8 mouse cellular contexts compared by ENCODE assay signal in genomic region chrX:105927941-105928860, GRCm38 (mm10). TPM values are rescaled to one million over a fixed set of nuclear protein-coding genes. Genes with fewer than 3 reads are reported as not detected.
DNase-seq lines count a peak whose midpoint lies in the region; ATAC-seq and TF ChIP-seq lines count a peak whose summit lies in the region.

No protein-coding gene starts in this region.

- H3K36me3 ChIP-seq in forebrain, embryonic 11.5 days (ENCODE audit: control insufficient read depth, insufficient read depth, low read length): no peaks in the 10 kb centered on the region; the same call in 1 of the 2 replicates

- intact Hi-C loops in heart, postnatal 36 days (cut with DNase I): loop anchor here (2.0 to 10.0 kb wide), 2 partner anchors 81 to 257 kb away; partner anchors contain the start of gene Pgk1

- peak overlapping the region; percentile 41; the same call in 1 of the 2 replicates for H3K4me2 ChIP-seq in forebrain, embryonic 11.5 days (ENCODE audit: low read depth, low read length, severe bottlenecking)

- no peak for TF ChIP-seq CTCF in bone marrow macrophage, adult 2 months (IDR thresholded peaks at IDR 0.05; ENCODE audit: low read depth, low read length)

- peaks cover 17% of the 10 kb centered on the region for H3K4me1 ChIP-seq in bone marrow macrophage, adult 2 months (ENCODE audit: control insufficient read depth, insufficient read depth, low read length)
- H3K4me1 ChIP-seq in forebrain, embryonic 11.5 days (replicated peaks; ENCODE audit: control insufficient read depth, insufficient read depth, low read length): no peaks in the 10 kb centered on the region

- peak overlapping the region; percentile 97 for H3K27ac ChIP-seq in bone marrow macrophage, adult 2 months (ENCODE audit: insufficient read depth, low read depth, low read length)
- peak overlapping the region; percentile 88 for H3K27ac ChIP-seq in forebrain, embryonic 11.5 days (ENCODE audit: low read depth, low read length)

- no peaks in the 10 kb centered on the region; the same call in 1 of the 2 replicates for H3K27me3 ChIP-seq in forebrain, embryonic 11.5 days (ENCODE audit: control insufficient read depth, insufficient read depth, low read length)

- no peaks in the 10 kb centered on the region; the same call in 1 of the 2 replicates for H3K9me3 ChIP-seq in forebrain, embryonic 11.5 days (ENCODE audit: control insufficient read depth, low read length)

- no peak for TF ChIP-seq POLR2A in bone marrow macrophage, adult 2 months (IDR thresholded peaks at IDR 0.05; ENCODE audit: borderline replicate concordance, low read depth, low read length)

- ATAC-seq in forebrain, embryonic 11.5 days (replicated peaks; ENCODE audit: low FRiP score): peak; percentile 81

- H3K9ac ChIP-seq in forebrain, embryonic 11.5 days (ENCODE audit: low read length): peak overlapping the region; percentile 82

- peak; percentile 36 for DNase-seq in ES-CJ7 (ENCODE audit: low read depth, low spot score)
- peak; percentile 80 for DNase-seq in forebrain, embryonic 11.5 days (ENCODE audit: low spot score)
- peak; percentile 37 to 52 for DNase-seq in heart, postnatal 36 days
- peak; percentile 6 to 18 for DNase-seq in layer of hippocampus, adult 8-10 months (ENCODE audit: low spot score in 2 of 2)
- peak; percentile 41 for DNase-seq in lung, postnatal 10 days
- peak; percentile 16 for DNase-seq in retina, postnatal 7 days (ENCODE audit: low read depth, low spot score)
- DNase-seq in urinary bladder, postnatal 25 days (ENCODE audit: low spot score): peak; percentile 12

- WGBS in forebrain, embryonic 11.5 days: 26% methylated on average over 37 of the region's 69 CpGs

- H3K4me3 ChIP-seq in bone marrow macrophage, adult 2 months (ENCODE audit: insufficient read depth, low read length): peak overlapping the region; percentile 95
- peak overlapping the region; percentile 44 for H3K4me3 ChIP-seq in forebrain, embryonic 11.5 days (ENCODE audit: low read depth, low read length)

RNA-seq across cellular contexts. Expression of gene Atrx, which starts 1.0 kb away (rescaled TPM):
- 116 and 123 TPM in 2 replicates for polyA plus RNA-seq in bone marrow macrophage, adult 2 months (2012; ENCODE audit: insufficient read depth, insufficient read length, missing spikeins)
- 203 and 228 TPM in 2 replicates for polyA plus RNA-seq in forebrain, embryonic 11.5 days (2014; fragmentation: Nextera tagmentation; extraction: Ambion mirVana)
- total RNA-seq in heart, postnatal 36 days (2021): 10 to 100 TPM; 61.6 to 70.0 TPM
- total RNA-seq in layer of hippocampus, adult 8-10 months (2022): 100 to 1,000 TPM; 162 to 184 (median 171) TPM

Comparison
In these comparisons a context has a peak if more than half of its experiments do, and no peak if none do; other contexts are left out.
1. Peak in every context shown above with its lines: DNase-seq, ATAC-seq, H3K4me3 ChIP-seq and H3K27ac ChIP-seq.
2. DNase-seq: peak in every context shown above with its lines; median percentile 80 in forebrain, embryonic 11.5 days; 44 in heart, postnatal 36 days; 41 in lung, postnatal 10 days; 36 in ES-CJ7; 16 in retina, postnatal 7 days; 12 in layer of hippocampus, adult 8-10 months; 12 in urinary bladder, postnatal 25 days.